10 mouse cellular contexts compared by ENCODE assay signal in the genomic region with DNA sequence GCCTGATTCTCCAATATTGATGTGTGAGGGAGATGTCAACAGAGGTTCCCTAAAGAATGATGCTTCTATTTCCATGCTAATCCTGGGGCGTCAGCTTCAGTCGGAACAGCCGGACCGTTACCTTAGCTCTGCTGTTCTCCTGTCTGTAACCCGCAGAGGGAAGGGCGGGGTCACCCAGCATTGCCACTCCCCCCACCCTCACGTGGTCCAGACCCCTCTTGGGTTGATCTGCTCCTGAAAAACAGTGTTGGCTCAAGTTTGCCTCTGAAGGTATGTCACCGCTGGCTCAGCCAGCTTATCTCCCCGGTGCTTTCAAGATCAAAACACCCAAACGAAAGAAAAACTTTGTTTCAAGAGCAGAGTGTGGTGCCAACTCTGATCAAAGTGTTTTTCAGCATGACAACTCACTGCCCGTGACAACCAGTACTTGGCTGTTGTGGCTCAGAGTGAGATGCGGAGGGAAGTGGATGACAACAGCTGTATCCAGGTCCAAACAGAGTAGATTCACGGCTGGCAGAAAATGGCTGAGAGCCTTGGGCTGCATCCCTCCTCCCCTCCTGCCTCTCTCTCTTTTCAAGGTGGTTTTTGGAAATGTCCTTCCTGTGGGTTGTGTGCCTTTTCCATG.
DNase-seq lines count a peak whose midpoint lies in the region; ATAC-seq and TF ChIP-seq lines count a peak whose summit lies in the region.
"Had no signal": no experiment of that assay in that cellular context is flagged by ENCODE, and none has a peak within 500 bp of the region (broad histone marks: within the 10 kb centered on the region; RNA-seq: fewer than 3 reads in every experiment).

No protein-coding gene starts in this region.

- H3K9ac ChIP-seq in heart, embryonic 11.5 days (ENCODE audit: low read depth, low read length): 0 out of 2 replicates have a peak overlapping the region, but pooled peaks have one; percentile 43

- no peak for ATAC-seq in heart, embryonic 11.5 days (replicated peaks; ENCODE audit: insufficient number of reproducible peaks, low FRiP score, low TSS enrichment)
- ATAC-seq in inflammation-experienced regulatory T-cells, adult 6 months: peak; percentile 73
- ATAC-seq: Patski had no signal

- no peak for DNase-seq in heart, postnatal 25 days (ENCODE audit: low spot score)
- peak; percentile 62 for DNase-seq in lung, postnatal 10 days
- DNase-seq in spleen, postnatal 14 days (ENCODE audit: low spot score in 2 of 2): peak; percentile 28 to 41
- no peak for DNase-seq in right cerebral cortex, postnatal 14 days
- no peak for DNase-seq in frontal cortex, postnatal 10 days (ENCODE audit: low spot score in 2 of 2)

- H3K4me1 ChIP-seq in heart, embryonic 11.5 days (ENCODE audit: control insufficient read depth, insufficient read depth, low read length): peaks cover 50% of the 10 kb centered on the region
- peaks cover 3% of the 10 kb centered on the region; the same call in 1 of the 2 replicates for H3K4me1 ChIP-seq in bone marrow, adult 2 months (ENCODE audit: control insufficient read depth, insufficient read depth, low read length)

- peak overlapping the region; percentile 58 for H3K4me2 ChIP-seq in heart, embryonic 11.5 days

- H3K27me3 ChIP-seq in heart, embryonic 11.5 days (ENCODE audit: control insufficient read depth, insufficient read depth, low read length): peaks cover 15% of the 10 kb centered on the region
- H3K27me3 ChIP-seq: Patski had no signal

- intact Hi-C loops in heart, postnatal 25 days (cut with DNase I): no loop called here

- H3K4me3 ChIP-seq in heart, embryonic 11.5 days (ENCODE audit: low read depth, low read length): peak overlapping the region; percentile 2; the same call in 1 of the 2 replicates
- peak overlapping the region; percentile 19 for H3K4me3 ChIP-seq in bone marrow, adult 2 months (replicated peaks; ENCODE audit: control insufficient read depth, low read depth, low read length)
- H3K4me3 ChIP-seq: myocyte had no signal

- H3K36me3 ChIP-seq in heart, embryonic 11.5 days (ENCODE audit: control insufficient read depth, insufficient read depth, low read length): no peaks in the 10 kb centered on the region

- no peak for TF ChIP-seq CTCF in bone marrow, adult 2 months (IDR thresholded peaks at IDR 0.05; ENCODE audit: control insufficient read depth, insufficient read depth, low read length)

- H3K27ac ChIP-seq in heart, embryonic 11.5 days (ENCODE audit: low read depth, low read length): no peak overlapping the region
- H3K27ac ChIP-seq in bone marrow, adult 2 months (ENCODE audit: control insufficient read depth, insufficient read depth, low read depth, low read length, poor library complexity): peak overlapping the region; percentile 65; the same call in 1 of the 2 replicates

- 8% methylated on average over 13 of the region's 13 CpGs for WGBS in heart, embryonic 11.5 days (ENCODE audit: insufficient replicate concordance)
- WGBS in bone marrow, adult 2 months: 7% methylated on average over 13 of the region's 13 CpGs

- no peaks in the 10 kb centered on the region for H3K9me3 ChIP-seq in heart, embryonic 11.5 days (replicated peaks; ENCODE audit: control insufficient read depth, low read length)

- TF ChIP-seq POLR2A in bone marrow, adult 2 months (IDR thresholded peaks at IDR 0.05; ENCODE audit: borderline replicate concordance, control insufficient read depth, low read depth, low read length): no peak

Comparison
In these comparisons a context has a peak if more than half of its experiments do, and no peak if none do; other contexts are left out.
1. DNase-seq: peak in lung, postnatal 10 days (single experiment) and spleen, postnatal 14 days (2 of 2); none in heart, postnatal 25 days (single experiment), right cerebral cortex, postnatal 14 days (single experiment) and frontal cortex, postnatal 10 days (0 of 2).